Comparison of ENCODE assay signal across 11 mouse cellular contexts in the genomic region with DNA sequence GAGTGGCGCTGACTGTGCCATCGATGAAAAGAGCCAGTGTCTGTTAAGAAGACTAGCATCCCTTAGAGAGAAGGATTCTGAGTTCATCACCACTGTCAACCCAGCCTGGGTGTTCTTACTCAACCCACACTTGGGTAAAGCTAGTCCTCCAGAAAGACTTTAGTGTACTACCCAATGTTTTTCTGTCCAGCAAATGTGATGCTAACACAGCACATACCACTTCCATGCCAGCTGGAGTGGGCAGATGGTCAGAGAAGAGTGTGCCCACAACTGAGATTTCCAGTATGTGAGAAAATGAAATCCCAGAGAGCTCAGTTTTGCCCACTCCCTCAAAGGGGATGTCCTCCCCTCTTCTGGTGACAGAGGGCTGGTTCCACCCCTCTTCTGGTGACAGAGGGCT.
"Had no signal": no experiment of that assay in that cellular context is flagged by ENCODE, and none has a peak within 500 bp of the region (broad histone marks: within the 10 kb centered on the region; RNA-seq: fewer than 3 reads in every experiment).

No protein-coding gene starts in this region.

- DNase-seq: kidney, adult 2 months; kidney, postnatal 25 days; layer of hippocampus, postnatal 36 days; liver; lung, adult 2 months; lung, postnatal 14 days; lung, postnatal 4 days; midbrain, embryonic 14.5 days; thymus, adult 2 months; thymus, postnatal 14 days; thymus, postnatal 4 days had no signal
